Mouse (Mus musculus): ENCODE data around the gene Ergic1.

- TF ChIP-seq CTCF (IDR thresholded peaks at IDR 0.05; ENCODE audit: borderline replicate concordance, extremely low read depth, insufficient read depth, insufficient read length) (no peak), POLR2A (IDR thresholded peaks at IDR 0.05; ENCODE audit: borderline replicate concordance, extremely low read depth, insufficient read depth, insufficient read length, poor library complexity, severe bottlenecking) (no peak)
These were observed 60.6 kb downstream of the Ergic1 start for GRCm38 (mm10) chr17:26621912-26622311.

Data from brain, embryonic 14.5 days (tissue).